Mouse (Mus musculus): ENCODE results near the gene Gspt1. TPM values are rescaled to one million over a fixed set of nuclear protein-coding genes. Genes with fewer than 3 reads are reported as not detected.
A peak's percentile ranks its signal among the peaks of the same experiment; 100 is the strongest.
"Not testable (repeated sequence)": the region's sequence is repeated elsewhere in the genome, so short reads cannot be mapped to it uniquely, and the experiment has no call there.

Gene Gspt1
- 53.2 and 59.1 TPM in 2 replicates for polyA plus RNA-seq (2014; fragmentation: Nextera tagmentation; extraction: Ambion mirVana)

GRCm38 (mm10) chr16:11253898-11254722 lies at the start of gene Gspt1:
Gene Gspt1, minus strand, starts transcription at chr16:11254325.
- H3K9me3 ChIP-seq (ENCODE audit: control insufficient read depth, low read length) = no peaks in the 10 kb centered on the region
- H3K36me3 ChIP-seq (ENCODE audit: control insufficient read depth, insufficient read depth, low read length) = no peaks in the 10 kb centered on the region
- peak within 1 kb of the TSS; percentile 94 for H3K27ac ChIP-seq (ENCODE audit: low read depth, low read length)
- H3K4me1 ChIP-seq (ENCODE audit: control insufficient read depth, insufficient read depth, low read length) = peaks cover 15% of the 10 kb centered on the region
- peak within 1 kb of the TSS; percentile 92 for H3K4me3 ChIP-seq (ENCODE audit: low read depth, low read length)
- H3K9ac ChIP-seq (replicated peaks; ENCODE audit: low read depth, low read length) = peak within 1 kb of the TSS; percentile 89
- H3K27me3 ChIP-seq (ENCODE audit: control insufficient read depth, insufficient read depth, low read length) = no peaks in the 10 kb centered on the region
- peak within 1 kb of the TSS; percentile 88 for H3K4me2 ChIP-seq (ENCODE audit: low read depth, low read length)
- peak; percentile 97 for ATAC-seq (ENCODE audit: low read depth)
- under 1% methylated on average over 72 of the region's 76 CpGs for WGBS

- Histone ChIP-seq H3K27me3 (ENCODE audit: control insufficient read depth, insufficient read depth, low read length) (no peaks in the 10 kb centered on the region), H3K4me2 (ENCODE audit: low read depth, low read length) (no peak overlapping the region), H3K4me1 (ENCODE audit: control insufficient read depth, insufficient read depth, low read length) (no peaks in the 10 kb centered on the region), H3K36me3 (ENCODE audit: control insufficient read depth, insufficient read depth, low read length) (no peaks in the 10 kb centered on the region), H3K27ac (ENCODE audit: low read depth, low read length) (no peak overlapping the region), H3K4me3 (ENCODE audit: low read depth, low read length) (no peak overlapping the region), H3K9me3 (ENCODE audit: control insufficient read depth, low read length) (no peaks in the 10 kb centered on the region), H3K9ac (replicated peaks; ENCODE audit: low read depth, low read length) (no peak overlapping the region)
- ATAC-seq (ENCODE audit: low read depth) = no peak
Observed at GRCm38 (mm10) chr16:11303741-11304140, 49.6 kb upstream of the Gspt1 start.

- H3K36me3 ChIP-seq (ENCODE audit: control insufficient read depth, insufficient read depth, low read length); H3K27me3 ChIP-seq (ENCODE audit: control insufficient read depth, insufficient read depth, low read length); ATAC-seq (ENCODE audit: low read depth); H3K9ac ChIP-seq (replicated peaks; ENCODE audit: low read depth, low read length); H3K4me1 ChIP-seq (ENCODE audit: control insufficient read depth, insufficient read depth, low read length); H3K4me3 ChIP-seq (ENCODE audit: low read depth, low read length); H3K27ac ChIP-seq (ENCODE audit: low read depth, low read length); H3K9me3 ChIP-seq (ENCODE audit: control insufficient read depth, low read length); H3K4me2 ChIP-seq (ENCODE audit: low read depth, low read length): not testable (repeated sequence)
- WGBS = 72% methylated on average over 1 of the region's 1 CpGs
Observed at GRCm38 (mm10) chr16:11297700-11298099, 43.6 kb upstream of the Gspt1 start.

GRCm38 (mm10) chr16:11295583-11295982 lies 41.5 kb upstream of the Gspt1 start:
- not testable (repeated sequence) for H3K9ac ChIP-seq (replicated peaks; ENCODE audit: low read depth, low read length); H3K27me3 ChIP-seq (ENCODE audit: control insufficient read depth, insufficient read depth, low read length); H3K4me3 ChIP-seq (ENCODE audit: low read depth, low read length); ATAC-seq (ENCODE audit: low read depth); H3K36me3 ChIP-seq (ENCODE audit: control insufficient read depth, insufficient read depth, low read length); H3K9me3 ChIP-seq (ENCODE audit: control insufficient read depth, low read length); H3K4me2 ChIP-seq (ENCODE audit: low read depth, low read length); H3K27ac ChIP-seq (ENCODE audit: low read depth, low read length); H3K4me1 ChIP-seq (ENCODE audit: control insufficient read depth, insufficient read depth, low read length)
- WGBS = 74% methylated on average over 4 of the region's 4 CpGs

- H3K27me3 ChIP-seq (ENCODE audit: control insufficient read depth, insufficient read depth, low read length); H3K4me3 ChIP-seq (ENCODE audit: low read depth, low read length); H3K9me3 ChIP-seq (ENCODE audit: control insufficient read depth, low read length); ATAC-seq (ENCODE audit: low read depth); H3K9ac ChIP-seq (replicated peaks; ENCODE audit: low read depth, low read length); H3K4me2 ChIP-seq (ENCODE audit: low read depth, low read length); H3K4me1 ChIP-seq (ENCODE audit: control insufficient read depth, insufficient read depth, low read length); H3K27ac ChIP-seq (ENCODE audit: low read depth, low read length); H3K36me3 ChIP-seq (ENCODE audit: control insufficient read depth, insufficient read depth, low read length): not testable (repeated sequence)
- WGBS = 92% methylated on average over 7 of the region's 8 CpGs
Observed at GRCm38 (mm10) chr16:11288873-11289272, 34.7 kb upstream of the Gspt1 start.

- ATAC-seq (ENCODE audit: low read depth) = no peak
- 91% methylated on average over 2 of the region's 2 CpGs for WGBS
- H3K9me3 ChIP-seq (ENCODE audit: control insufficient read depth, low read length) = no peaks in the 10 kb centered on the region
- H3K4me2 ChIP-seq (ENCODE audit: low read depth, low read length) = no peak overlapping the region
- no peaks in the 10 kb centered on the region for H3K36me3 ChIP-seq (ENCODE audit: control insufficient read depth, insufficient read depth, low read length)
- no peak overlapping the region for H3K9ac ChIP-seq (replicated peaks; ENCODE audit: low read depth, low read length)
- no peak overlapping the region for H3K4me3 ChIP-seq (ENCODE audit: low read depth, low read length)
- H3K27ac ChIP-seq (ENCODE audit: low read depth, low read length) = no peak overlapping the region
- no peaks in the 10 kb centered on the region for H3K4me1 ChIP-seq (ENCODE audit: control insufficient read depth, insufficient read depth, low read length)
- no peaks in the 10 kb centered on the region for H3K27me3 ChIP-seq (ENCODE audit: control insufficient read depth, insufficient read depth, low read length)
Observed at GRCm38 (mm10) chr16:11285949-11286348, 31.8 kb upstream of the Gspt1 start.

GRCm38 (mm10) chr16:11284881-11285280 lies 30.8 kb upstream of the Gspt1 start:
- Histone ChIP-seq H3K9ac (replicated peaks; ENCODE audit: low read depth, low read length) (no peak overlapping the region), H3K27me3 (ENCODE audit: control insufficient read depth, insufficient read depth, low read length) (no peaks in the 10 kb centered on the region), H3K4me2 (ENCODE audit: low read depth, low read length) (no peak overlapping the region), H3K4me3 (ENCODE audit: low read depth, low read length) (no peak overlapping the region), H3K36me3 (ENCODE audit: control insufficient read depth, insufficient read depth, low read length) (no peaks in the 10 kb centered on the region), H3K9me3 (ENCODE audit: control insufficient read depth, low read length) (no peaks in the 10 kb centered on the region), H3K27ac (ENCODE audit: low read depth, low read length) (no peak overlapping the region), H3K4me1 (ENCODE audit: control insufficient read depth, insufficient read depth, low read length) (no peaks in the 10 kb centered on the region)
- 94% methylated on average over 2 of the region's 2 CpGs for WGBS
- no peak for ATAC-seq (ENCODE audit: low read depth)

- Histone ChIP-seq H3K36me3 (ENCODE audit: control insufficient read depth, insufficient read depth, low read length) (no peaks in the 10 kb centered on the region), H3K4me2 (ENCODE audit: low read depth, low read length) (no peak overlapping the region), H3K9ac (replicated peaks; ENCODE audit: low read depth, low read length) (no peak overlapping the region), H3K27me3 (ENCODE audit: control insufficient read depth, insufficient read depth, low read length) (no peaks in the 10 kb centered on the region), H3K4me3 (ENCODE audit: low read depth, low read length) (no peak overlapping the region), H3K9me3 (ENCODE audit: control insufficient read depth, low read length) (no peaks in the 10 kb centered on the region), H3K4me1 (ENCODE audit: control insufficient read depth, insufficient read depth, low read length) (no peaks in the 10 kb centered on the region), H3K27ac (ENCODE audit: low read depth, low read length) (no peak overlapping the region)
- WGBS = 92% methylated on average over 5 of the region's 5 CpGs
- ATAC-seq (ENCODE audit: low read depth) = no peak
Observed at GRCm38 (mm10) chr16:11282655-11283232, 28.6 kb upstream of the Gspt1 start.

- H3K4me1 ChIP-seq (ENCODE audit: control insufficient read depth, insufficient read depth, low read length) = no peaks in the 10 kb centered on the region
- H3K27me3 ChIP-seq (ENCODE audit: control insufficient read depth, insufficient read depth, low read length) = no peaks in the 10 kb centered on the region
- H3K9ac ChIP-seq (replicated peaks; ENCODE audit: low read depth, low read length) = no peak overlapping the region
- H3K9me3 ChIP-seq (ENCODE audit: control insufficient read depth, low read length) = no peaks in the 10 kb centered on the region
- 77% methylated on average over 6 of the region's 6 CpGs for WGBS
- no peaks in the 10 kb centered on the region for H3K36me3 ChIP-seq (ENCODE audit: control insufficient read depth, insufficient read depth, low read length)
- ATAC-seq (ENCODE audit: low read depth) = no peak
- no peak overlapping the region for H3K4me3 ChIP-seq (ENCODE audit: low read depth, low read length)
- H3K4me2 ChIP-seq (ENCODE audit: low read depth, low read length) = no peak overlapping the region
- no peak overlapping the region for H3K27ac ChIP-seq (ENCODE audit: low read depth, low read length)
Observed at GRCm38 (mm10) chr16:11278778-11279177, 24.7 kb upstream of the Gspt1 start.
